Mouse (Mus musculus): Measurements from ENCODE around the gene Gm3182.
"Not testable (repeated sequence)": the region's sequence is repeated elsewhere in the genome, so short reads cannot be mapped to it uniquely, and the experiment has no call there.

Gene Gm3182

DNA sequence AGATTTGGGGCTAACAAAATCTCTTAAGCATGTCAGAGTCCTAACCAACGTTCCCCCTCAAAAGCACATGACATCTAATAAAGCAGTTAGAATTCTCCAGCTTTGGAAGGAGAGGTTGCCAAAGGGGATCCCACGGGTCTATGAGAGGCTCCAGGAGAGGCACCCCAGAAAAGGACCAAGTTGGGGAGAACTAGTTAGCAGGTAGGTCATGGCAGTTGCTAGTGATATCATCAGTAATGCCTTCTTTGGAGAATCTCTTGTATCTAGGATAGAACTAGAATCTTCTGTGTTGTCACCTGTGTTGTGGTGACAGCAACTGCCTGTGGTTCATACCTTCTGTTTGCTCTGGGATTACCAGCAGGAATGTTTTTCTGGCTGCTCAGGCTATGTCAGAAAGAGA is at the start of gene Gm3182:
Gene Gm3182 (plus strand): TSS at position 301 of the 400 bp plus-strand sequence.
- DNase-seq (ENCODE audit: low spot score in 2 of 2): not testable (repeated sequence)

DNA sequence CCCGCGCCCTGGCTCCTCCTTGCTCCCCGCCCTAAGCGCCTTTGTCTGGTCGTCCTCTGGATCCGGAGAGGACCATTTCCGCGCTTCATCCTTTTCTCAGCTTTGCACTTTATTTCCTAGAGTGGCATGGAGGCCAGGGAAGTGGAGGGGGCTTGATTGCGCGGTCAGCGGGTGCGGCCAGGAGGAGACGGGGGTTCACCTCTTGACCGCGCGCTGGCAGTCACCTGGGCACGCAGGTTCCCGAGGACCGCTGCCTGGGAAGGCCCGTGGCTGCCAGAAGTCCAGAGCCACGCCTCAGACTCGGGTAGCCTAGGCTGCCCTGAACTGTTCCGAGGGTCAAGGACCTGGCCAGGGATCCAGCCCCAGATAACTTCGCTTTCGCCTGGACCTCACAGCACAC is 17.9 kb downstream of the Gm3182 start:
- DNase-seq (ENCODE audit: low spot score in 2 of 2): not testable (repeated sequence)
